Mouse (Mus musculus) small intestine, adult 2 months (tissue): ENCODE results near the gene Commd1.

ENCODE experiments used
- CTCF ChIP-seq: fragments of 200-500 bp; IDR thresholded peaks from 2 replicates; pipeline ENCODE4 v1.5.1; 2012; ENCODE audit warnings: low read depth, mild to moderate bottlenecking, control low read depth, inconsistent platforms, low read length, moderate library complexity, mixed read lengths; ENCODE audit not compliant: insufficient replicate concordance, insufficient read length; ENCODE audit errors: extremely low read depth
- POLR2A ChIP-seq: fragments of 200-500 bp; IDR thresholded peaks from 2 replicates; pipeline ENCODE4 v1.6.1; 2012; ENCODE audit warnings: low read depth, mild to moderate bottlenecking, control low read depth, inconsistent platforms, low read length, moderate library complexity

GRCm38 (mm10) chr11:22982846-22983245 lies 664 bp upstream of the Commd1 start:
- no peak for TF ChIP-seq CTCF
- no peak for TF ChIP-seq POLR2A
